Mouse (Mus musculus) embryonic fibroblast, embryonic 13.5 days (primary cell): ENCODE data around the gene Znrd1as.

Experiments used
- CTCF ChIP-seq: IDR thresholded peaks from 2 replicates; pipeline ENCODE4 v1.5.1; 2011; ENCODE audit warnings: mild to moderate bottlenecking, control low read depth, low read length, moderate library complexity, borderline replicate concordance; ENCODE audit not compliant: insufficient read depth
- POLR2A ChIP-seq: IDR thresholded peaks from 2 replicates; pipeline ENCODE4 v1.6.1; 2011; ENCODE audit warnings: low read depth, mild to moderate bottlenecking, control low read depth, low read length, moderate library complexity

- TF ChIP-seq CTCF (peak; percentile 32; the same call in 1 of the 2 replicates), POLR2A (no peak)
Observed at GRCm38 (mm10) chr17:36914108-36914507, 44.3 kb upstream of the Znrd1as start.
